Mouse (Mus musculus): Measurements from ENCODE around the gene A930017K11Rik.

A930017K11Rik gene

GRCm38 (mm10) chr17:25951803-25952623, at the start of gene A930017K11Rik:
Gene A930017K11Rik, minus strand, starts transcription at chr17:25952565.
- in situ Hi-C loops (cut with MboI; ENCODE audit: low sequenced_read_pairs) = no loop called here

DNA sequence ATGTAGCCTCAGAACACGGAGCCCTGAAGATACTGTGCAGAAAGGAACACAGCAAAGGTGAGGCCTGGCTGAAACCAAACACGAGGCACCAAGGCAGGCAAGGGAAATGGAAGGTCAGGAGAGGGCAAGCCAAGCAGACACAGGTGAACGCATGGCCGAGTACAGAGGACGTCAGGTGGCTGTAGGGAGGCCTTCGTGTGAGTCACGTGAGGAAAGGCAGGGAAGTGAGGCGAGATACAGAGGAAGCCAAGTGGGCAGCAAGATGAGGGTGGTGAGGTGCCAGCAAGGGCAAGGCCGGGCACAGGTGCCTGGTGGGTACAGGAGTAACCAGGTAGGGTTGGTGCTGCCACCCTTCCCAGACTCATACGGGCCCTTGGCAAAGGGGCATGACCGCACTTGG, 46.1 kb upstream of the A930017K11Rik start:
- in situ Hi-C loops (cut with MboI; ENCODE audit: low sequenced_read_pairs) = no loop called here

GRCm38 (mm10) chr17:25993489-25993888, 41.1 kb upstream of the A930017K11Rik start:
- in situ Hi-C loops (cut with MboI; ENCODE audit: low sequenced_read_pairs) = no loop called here

DNA sequence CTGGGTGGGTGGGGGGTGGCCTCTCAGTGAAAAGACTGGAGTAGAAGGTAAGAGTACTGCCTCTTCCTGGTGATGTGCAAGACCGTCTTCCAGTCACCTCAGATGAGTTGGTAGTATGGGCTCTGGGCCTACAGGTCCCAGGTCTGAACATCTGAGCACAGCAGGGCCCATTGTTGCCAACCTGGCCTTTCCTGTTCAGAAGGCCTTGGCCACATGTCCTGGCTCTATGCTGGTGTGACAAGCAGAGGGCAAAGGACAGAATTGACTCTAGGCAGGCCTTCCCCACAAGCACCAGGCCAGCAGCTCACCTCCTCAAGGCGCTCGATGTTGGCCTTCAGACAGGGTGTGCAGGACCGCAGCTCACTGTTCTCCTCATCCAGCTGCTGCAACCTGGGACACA, 39.9 kb upstream of the A930017K11Rik start:
- in situ Hi-C loops (cut with MboI; ENCODE audit: low sequenced_read_pairs) = no loop called here

DNA sequence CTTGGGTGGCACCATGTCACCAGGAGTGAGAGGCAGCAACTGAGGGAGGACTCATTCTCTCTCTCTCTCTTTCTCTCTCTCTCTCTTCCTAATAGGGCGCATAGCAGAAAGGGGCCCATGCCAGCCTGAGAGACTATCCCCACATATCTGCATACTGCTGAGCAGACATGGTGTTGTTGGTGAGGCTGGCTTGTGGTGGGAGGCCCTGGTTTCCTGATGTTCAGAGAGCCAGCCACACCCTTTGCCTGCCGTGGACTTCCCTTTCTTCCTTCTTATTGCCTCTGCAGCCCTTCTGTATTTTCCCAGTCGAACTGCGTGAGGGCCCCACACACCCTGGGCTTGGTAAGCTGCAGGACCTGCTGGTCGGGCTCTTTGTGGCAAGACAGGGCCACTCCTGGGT, 38.0 kb upstream of the A930017K11Rik start:
- in situ Hi-C loops (cut with MboI; ENCODE audit: low sequenced_read_pairs) = no loop called here

GRCm38 (mm10) chr17:25985306-25986294, 33.2 kb upstream of the A930017K11Rik start, which contains the start of gene Capn15:
Gene Capn15, minus strand, starts transcription at chr17:25985796.
- in situ Hi-C loops (cut with MboI; ENCODE audit: low sequenced_read_pairs) = no loop called here

DNA sequence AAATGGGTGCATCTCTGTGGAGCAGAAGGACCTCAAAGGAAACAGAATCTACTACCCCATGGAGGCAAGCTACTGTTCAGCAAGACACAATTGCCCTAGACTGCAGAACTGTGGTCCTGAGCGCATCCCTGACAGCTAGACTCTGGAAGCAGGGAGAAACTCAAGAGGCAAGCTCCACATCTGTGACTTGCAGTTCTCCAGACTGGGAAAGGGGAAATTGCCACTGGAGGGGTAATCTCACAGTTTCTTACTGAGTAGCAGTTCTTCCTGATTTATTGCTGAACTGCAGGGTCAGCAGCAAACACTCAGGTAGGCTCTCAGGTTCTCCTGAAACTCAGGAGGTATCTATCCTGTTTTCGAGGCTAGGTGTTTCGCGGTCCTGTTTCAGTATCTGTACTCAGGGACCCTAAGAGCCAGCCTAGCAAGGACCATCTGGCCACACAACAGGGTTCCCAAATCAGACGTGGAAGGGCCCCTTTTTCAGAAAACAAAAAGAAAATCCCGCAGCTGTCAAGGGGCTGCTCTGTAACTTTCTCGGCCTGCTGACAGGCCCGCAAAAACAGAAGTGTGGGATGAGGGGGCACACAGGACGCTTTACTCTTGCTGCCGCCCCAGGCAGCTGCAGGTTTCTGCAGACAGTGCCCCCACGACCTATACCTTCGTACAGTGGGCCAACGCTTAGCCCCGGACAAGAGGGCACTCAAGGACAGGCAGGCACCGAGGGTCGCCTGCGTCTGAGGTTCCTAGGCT, 32.4 kb upstream of the A930017K11Rik start:
- in situ Hi-C loops (cut with MboI; ENCODE audit: low sequenced_read_pairs) = no loop called here

- in situ Hi-C loops (cut with MboI; ENCODE audit: low sequenced_read_pairs) = no loop called here
Measured at GRCm38 (mm10) chr17:25984066-25984465, 31.7 kb upstream of the A930017K11Rik start.

GRCm38 (mm10) chr17:25982913-25983312, 30.5 kb upstream of the A930017K11Rik start:
- in situ Hi-C loops (cut with MboI; ENCODE audit: low sequenced_read_pairs) = no loop called here

- in situ Hi-C loops (cut with MboI; ENCODE audit: low sequenced_read_pairs) = no loop called here
Measured at GRCm38 (mm10) chr17:25980854-25981253, 28.5 kb upstream of the A930017K11Rik start.

DNA sequence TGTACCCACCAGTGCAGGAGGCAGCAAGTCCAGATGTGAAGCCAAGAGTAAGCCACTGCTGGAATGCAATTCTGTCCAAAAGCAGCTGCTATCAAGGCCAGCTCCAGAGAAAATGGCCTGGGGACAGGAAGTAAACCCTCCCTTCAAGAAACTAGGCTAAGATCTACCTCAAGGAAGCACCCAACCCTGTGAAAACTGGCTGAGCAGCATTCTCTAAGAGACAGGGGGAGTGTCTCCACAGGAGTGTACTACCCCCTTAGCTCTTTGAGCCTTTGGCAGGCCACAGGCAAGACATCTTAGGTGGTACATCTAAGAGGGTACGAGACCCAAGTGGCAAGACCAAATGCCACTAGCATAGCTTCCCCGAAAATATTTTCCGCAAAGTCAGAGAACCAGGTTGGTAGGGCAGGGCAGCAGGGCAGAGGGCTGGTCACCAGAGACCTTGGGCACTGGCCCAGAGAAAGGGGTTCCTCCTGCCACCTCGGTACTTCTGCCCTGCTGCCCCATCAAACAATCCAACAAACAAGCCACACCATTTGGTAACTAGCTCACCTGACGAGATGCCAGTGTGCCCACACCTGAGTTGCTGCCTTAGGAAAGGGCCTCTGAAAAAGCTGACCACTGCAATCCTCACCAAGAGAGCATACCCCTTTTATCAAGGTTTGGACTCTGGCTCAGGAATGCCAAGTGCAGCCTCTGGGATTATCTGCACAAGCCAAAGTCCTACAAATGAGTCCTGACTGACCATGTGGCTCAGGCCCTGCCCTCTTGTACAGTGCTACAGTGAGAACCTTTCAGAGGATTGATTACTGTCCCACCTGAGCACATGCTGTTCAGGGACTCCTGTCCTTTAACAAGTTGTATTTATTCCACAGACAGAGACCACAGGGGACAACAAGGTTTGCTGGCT, 27.7 kb upstream of the A930017K11Rik start:
- in situ Hi-C loops (cut with MboI; ENCODE audit: low sequenced_read_pairs) = no loop called here

DNA sequence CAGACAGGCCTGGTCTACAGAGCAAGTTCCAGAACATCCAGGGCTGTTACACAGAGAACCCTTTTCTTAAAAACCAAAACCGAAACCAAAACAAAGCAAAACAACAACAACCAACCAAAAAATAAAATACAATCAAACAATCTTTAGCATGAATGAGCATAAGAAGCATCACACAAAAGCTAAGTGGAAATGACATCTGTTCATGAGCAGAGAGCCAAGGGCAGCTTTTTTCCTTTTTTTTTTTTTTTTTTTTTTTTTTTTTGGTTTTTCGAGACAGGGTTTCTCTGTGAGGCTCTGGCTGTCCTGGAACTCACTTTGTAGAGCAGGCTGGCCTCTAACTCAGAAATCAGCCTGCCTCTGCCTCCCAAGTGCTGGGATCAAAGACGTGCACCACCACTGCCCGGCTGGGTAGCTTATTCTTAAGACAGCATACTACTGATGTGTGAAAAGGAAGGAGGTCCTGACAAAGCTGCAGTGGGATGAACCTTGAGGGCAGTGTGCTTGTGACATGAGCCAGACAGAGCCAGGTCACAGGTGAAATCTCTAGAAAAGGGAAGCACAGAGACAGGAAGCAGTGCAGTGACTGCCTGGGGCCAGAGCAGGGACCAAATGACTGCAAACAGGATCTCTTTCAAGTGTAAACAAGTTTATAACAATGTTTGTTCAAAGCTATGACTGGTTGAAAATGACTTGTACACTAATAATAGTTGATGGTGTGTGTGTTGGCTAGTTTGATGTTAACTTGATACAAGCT, 18.8 kb upstream of the A930017K11Rik start:
- in situ Hi-C loops (cut with MboI; ENCODE audit: low sequenced_read_pairs) = no loop called here

- in situ Hi-C loops (cut with MboI; ENCODE audit: low sequenced_read_pairs) = no loop called here
Measured at GRCm38 (mm10) chr17:25970448-25970847, 18.1 kb upstream of the A930017K11Rik start.

- in situ Hi-C loops (cut with MboI; ENCODE audit: low sequenced_read_pairs) = no loop called here
Measured at GRCm38 (mm10) chr17:25968176-25968575, 15.8 kb upstream of the A930017K11Rik start.

- in situ Hi-C loops (cut with MboI; ENCODE audit: low sequenced_read_pairs) = no loop called here
Measured at GRCm38 (mm10) chr17:25967652-25968051, 15.3 kb upstream of the A930017K11Rik start.

GRCm38 (mm10) chr17:25964271-25964670, 11.9 kb upstream of the A930017K11Rik start:
- in situ Hi-C loops (cut with MboI; ENCODE audit: low sequenced_read_pairs) = no loop called here

- in situ Hi-C loops (cut with MboI; ENCODE audit: low sequenced_read_pairs) = no loop called here
Measured at GRCm38 (mm10) chr17:25962413-25962905, 10.1 kb upstream of the A930017K11Rik start.

DNA sequence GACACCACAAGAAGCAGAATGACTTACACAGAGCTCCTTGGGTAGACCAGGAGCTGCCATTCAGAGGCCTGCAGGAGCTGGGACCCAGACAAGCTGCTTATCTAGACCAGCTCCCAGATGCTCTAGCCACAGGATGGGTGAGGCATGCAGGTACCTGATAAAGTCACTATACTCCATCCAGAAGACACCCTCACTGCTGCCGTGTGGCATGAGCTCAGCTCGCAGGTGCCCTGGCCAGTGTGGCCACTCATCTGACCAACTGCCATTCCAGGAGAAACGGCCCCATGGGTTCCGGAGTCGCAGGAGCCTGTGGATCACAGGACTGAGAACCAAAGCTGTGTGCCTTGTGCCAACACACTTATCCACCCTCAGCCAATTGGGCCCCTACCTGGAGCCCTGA, 9.2 kb upstream of the A930017K11Rik start:
- in situ Hi-C loops (cut with MboI; ENCODE audit: low sequenced_read_pairs) = no loop called here

All from CH12F3 (cell line).